Mouse (Mus musculus): ENCODE measurements around the gene Mif4gd. TPM values are rescaled to one million over a fixed set of nuclear protein-coding genes. Genes with fewer than 3 reads are reported as not detected.

Mif4gd gene
- polyA plus RNA-seq, 1 experiment = 96.3 TPM

DNA sequence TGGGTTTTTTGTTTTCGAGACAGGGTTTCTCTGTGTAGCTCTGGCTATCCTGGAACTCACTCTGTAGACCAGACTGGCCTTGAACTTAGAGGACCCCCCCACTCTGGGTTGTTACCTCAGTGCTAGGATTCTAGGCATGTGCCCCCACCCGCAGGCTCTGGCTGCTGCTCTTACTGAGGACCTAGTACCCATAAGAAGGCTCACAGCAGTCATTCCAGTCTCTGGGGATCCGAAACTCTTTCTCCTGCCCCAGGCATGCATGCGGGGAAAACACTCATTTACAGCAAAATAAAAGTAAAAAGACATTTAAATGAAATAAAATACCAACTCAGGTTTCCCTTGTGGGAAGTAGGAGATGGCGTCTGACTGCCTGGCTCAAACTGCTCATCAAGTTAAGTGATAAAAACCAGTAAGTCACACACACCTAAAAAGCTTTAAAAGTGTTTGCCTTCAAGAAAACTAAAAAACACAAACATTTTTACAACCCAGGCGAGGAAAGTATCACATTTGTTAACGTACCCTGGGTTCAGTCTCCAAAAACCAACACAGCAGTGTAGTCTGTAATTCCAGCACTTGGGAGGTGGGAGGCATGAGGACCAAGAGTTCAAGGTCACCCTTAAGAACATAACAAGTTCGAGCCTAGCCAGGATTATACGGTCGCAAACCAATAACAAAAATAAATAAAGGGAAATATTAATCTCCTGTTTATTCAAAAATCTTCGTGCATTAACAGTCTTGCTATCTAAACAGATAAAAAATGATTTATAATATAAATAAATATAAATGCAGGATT lies 14.3 kb upstream of the Mif4gd start:
- H3K4me1 ChIP-seq (ENCODE audit: control insufficient read depth, insufficient read depth, low read length) = peaks cover 24% of the 10 kb centered on the region
- TF ChIP-seq CTCF (IDR thresholded peaks at IDR 0.05; ENCODE audit: low read depth, low read length) (no peak), POLR2A (IDR thresholded peaks at IDR 0.05; ENCODE audit: borderline replicate concordance, low read depth, low read length) (no peak)
- no peak overlapping the region for H3K27ac ChIP-seq (ENCODE audit: insufficient read depth, low read depth, low read length)
- peak overlapping the region; percentile 91 for H3K4me3 ChIP-seq (ENCODE audit: insufficient read depth, low read length)

GRCm38 (mm10) chr11:115625877-115626276 lies 13.1 kb upstream of the Mif4gd start:
- H3K4me3 ChIP-seq (ENCODE audit: insufficient read depth, low read length) = no peak overlapping the region
- no peak overlapping the region for H3K27ac ChIP-seq (ENCODE audit: insufficient read depth, low read depth, low read length)
- H3K4me1 ChIP-seq (ENCODE audit: control insufficient read depth, insufficient read depth, low read length) = peaks cover 20% of the 10 kb centered on the region
- TF ChIP-seq CTCF (IDR thresholded peaks at IDR 0.05; ENCODE audit: low read depth, low read length) = no peak
- TF ChIP-seq POLR2A (IDR thresholded peaks at IDR 0.05; ENCODE audit: borderline replicate concordance, low read depth, low read length) = no peak

DNA sequence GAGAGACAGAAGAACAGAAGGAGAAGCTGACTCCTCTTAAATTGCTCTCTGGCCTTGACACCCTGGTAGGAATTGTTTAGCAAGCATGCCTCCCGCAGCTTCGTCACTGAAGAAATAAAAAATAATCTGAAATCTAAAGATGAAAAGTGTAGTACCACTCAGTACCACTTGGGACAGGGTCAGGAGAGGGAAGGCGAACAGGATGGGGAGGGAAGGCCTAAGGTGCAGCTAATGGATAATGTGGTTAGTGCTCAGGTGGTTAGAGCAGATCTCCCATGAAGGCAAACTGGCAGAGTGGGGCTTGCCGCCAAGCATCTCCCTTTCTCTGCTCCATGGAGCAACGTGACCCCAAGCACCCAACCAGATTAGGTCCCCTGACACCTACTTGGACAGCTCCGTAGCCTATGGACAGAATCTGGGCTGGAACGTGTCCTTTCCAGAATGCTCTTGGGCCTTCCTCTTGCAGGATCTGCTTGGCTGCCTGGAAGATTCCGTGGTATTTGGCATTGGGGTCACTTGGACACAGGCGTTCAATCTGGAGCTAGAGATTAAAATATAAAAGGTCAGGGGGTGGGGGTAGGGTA lies 10.8 kb upstream of the Mif4gd start:
- TF ChIP-seq CTCF (IDR thresholded peaks at IDR 0.05; ENCODE audit: low read depth, low read length) (no peak), POLR2A (IDR thresholded peaks at IDR 0.05; ENCODE audit: borderline replicate concordance, low read depth, low read length) (no peak)
- Histone ChIP-seq H3K27ac (ENCODE audit: insufficient read depth, low read depth, low read length) (no peak overlapping the region), H3K4me3 (ENCODE audit: insufficient read depth, low read length) (no peak overlapping the region), H3K4me1 (ENCODE audit: control insufficient read depth, insufficient read depth, low read length) (peaks cover 8% of the 10 kb centered on the region)

GRCm38 (mm10) chr11:115619949-115620348 lies 7.2 kb upstream of the Mif4gd start:
- TF ChIP-seq POLR2A (IDR thresholded peaks at IDR 0.05; ENCODE audit: borderline replicate concordance, low read depth, low read length) (no peak), CTCF (IDR thresholded peaks at IDR 0.05; ENCODE audit: low read depth, low read length) (no peak)
- Histone ChIP-seq H3K4me1 (ENCODE audit: control insufficient read depth, insufficient read depth, low read length) (no peaks in the 10 kb centered on the region; the same call in 1 of the 2 replicates), H3K4me3 (ENCODE audit: insufficient read depth, low read length) (no peak overlapping the region), H3K27ac (ENCODE audit: insufficient read depth, low read depth, low read length) (no peak overlapping the region)

DNA sequence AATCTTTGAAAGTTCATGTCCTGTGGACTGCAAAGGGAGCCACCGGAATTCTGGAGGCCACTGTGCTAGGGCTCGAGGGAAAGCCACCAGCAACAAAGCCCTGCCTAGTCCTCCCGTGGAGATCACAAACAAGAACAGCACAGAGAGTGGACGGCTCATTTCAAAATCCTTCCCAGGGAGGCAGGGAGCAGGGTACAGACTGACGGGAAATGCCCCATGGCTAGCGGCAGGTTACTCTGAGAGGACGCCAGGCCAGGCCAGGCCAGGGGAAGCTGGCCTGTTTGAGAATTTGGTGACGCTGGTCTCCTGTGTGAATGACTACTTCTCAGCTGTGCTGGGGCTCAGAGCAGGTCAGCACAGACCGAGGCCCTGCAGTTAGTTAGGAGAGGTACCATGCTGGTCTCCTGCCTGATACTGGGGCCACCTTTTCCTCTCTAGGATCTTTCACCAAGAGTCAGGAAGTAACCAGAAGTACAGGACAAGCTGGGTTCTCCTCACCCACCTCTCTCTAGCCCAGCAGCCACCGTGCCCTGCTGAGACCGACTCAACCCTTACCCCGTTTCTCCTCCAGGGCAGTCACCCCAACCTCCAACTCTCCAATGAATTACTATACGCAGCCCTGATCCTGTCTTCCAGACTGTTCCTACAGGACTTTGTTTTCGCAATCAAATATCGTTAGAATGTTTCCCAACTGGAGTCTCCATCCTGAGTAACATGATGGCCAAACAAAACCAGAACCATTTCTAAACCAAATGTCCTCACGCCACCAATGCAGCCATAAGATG lies 6.2 kb upstream of the Mif4gd start:
- Histone ChIP-seq H3K4me1 (ENCODE audit: control insufficient read depth, insufficient read depth, low read length) (peaks cover 8% of the 10 kb centered on the region), H3K4me3 (ENCODE audit: insufficient read depth, low read length) (no peak overlapping the region), H3K27ac (ENCODE audit: insufficient read depth, low read depth, low read length) (no peak overlapping the region)
- no peak for TF ChIP-seq POLR2A (IDR thresholded peaks at IDR 0.05; ENCODE audit: borderline replicate concordance, low read depth, low read length)
- TF ChIP-seq CTCF (IDR thresholded peaks at IDR 0.05; ENCODE audit: low read depth, low read length) = no peak

- H3K4me3 ChIP-seq (ENCODE audit: insufficient read depth, low read length) = no peak overlapping the region
- H3K27ac ChIP-seq (ENCODE audit: insufficient read depth, low read depth, low read length) = no peak overlapping the region
- no peak for TF ChIP-seq POLR2A (IDR thresholded peaks at IDR 0.05; ENCODE audit: borderline replicate concordance, low read depth, low read length)
- no peak for TF ChIP-seq CTCF (IDR thresholded peaks at IDR 0.05; ENCODE audit: low read depth, low read length)
- peaks cover 15% of the 10 kb centered on the region for H3K4me1 ChIP-seq (ENCODE audit: control insufficient read depth, insufficient read depth, low read length)
Measured at GRCm38 (mm10) chr11:115618001-115618400, 5.2 kb upstream of the Mif4gd start.

DNA sequence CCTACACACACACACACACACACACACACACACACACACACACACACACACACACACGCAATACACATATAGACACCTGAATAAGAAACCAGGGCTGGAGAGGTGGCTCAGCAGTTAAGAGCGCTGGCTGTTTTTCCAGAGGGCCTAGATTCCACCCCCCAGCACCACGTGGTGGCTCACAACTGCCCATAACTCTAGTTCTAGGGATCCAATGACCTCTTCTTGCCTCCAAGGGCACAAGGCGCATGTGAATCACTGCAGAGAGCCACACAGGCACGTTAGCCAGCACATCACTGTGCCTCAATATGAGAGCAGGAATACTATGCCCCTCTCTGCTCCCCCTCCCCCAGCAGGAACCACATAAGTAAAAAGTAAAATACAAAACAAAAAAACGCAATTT lies 4.1 kb upstream of the Mif4gd start:
- Histone ChIP-seq H3K4me3 (ENCODE audit: insufficient read depth, low read length) (no peak overlapping the region), H3K4me1 (ENCODE audit: control insufficient read depth, insufficient read depth, low read length) (peaks cover 16% of the 10 kb centered on the region), H3K27ac (ENCODE audit: insufficient read depth, low read depth, low read length) (no peak overlapping the region)
- TF ChIP-seq POLR2A (IDR thresholded peaks at IDR 0.05; ENCODE audit: borderline replicate concordance, low read depth, low read length) = no peak
- TF ChIP-seq CTCF (IDR thresholded peaks at IDR 0.05; ENCODE audit: low read depth, low read length) = no peak

DNA sequence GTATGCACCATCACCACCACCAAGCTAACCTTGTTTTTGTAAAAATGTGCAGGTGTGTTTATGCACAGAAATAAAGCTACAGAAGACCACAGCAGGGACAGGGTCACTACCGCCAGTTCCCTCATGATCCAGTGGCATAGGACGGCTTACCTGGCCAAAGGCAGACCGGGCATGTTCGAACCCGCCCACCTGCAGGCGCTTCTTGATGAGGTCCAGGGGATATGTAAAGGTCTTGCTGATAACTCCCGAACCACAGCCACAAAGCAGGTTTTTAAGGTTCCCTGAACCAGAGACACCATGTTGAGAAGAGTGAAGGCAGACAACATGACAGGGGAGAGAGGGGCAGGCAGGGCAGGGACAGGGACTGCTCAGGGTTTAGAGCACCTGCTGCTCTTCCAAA lies 3.6 kb upstream of the Mif4gd start:
- peaks cover 22% of the 10 kb centered on the region for H3K4me1 ChIP-seq (ENCODE audit: control insufficient read depth, insufficient read depth, low read length)
- H3K27ac ChIP-seq (ENCODE audit: insufficient read depth, low read depth, low read length) = no peak overlapping the region
- H3K4me3 ChIP-seq (ENCODE audit: insufficient read depth, low read length) = no peak overlapping the region
- TF ChIP-seq CTCF (IDR thresholded peaks at IDR 0.05; ENCODE audit: low read depth, low read length) (no peak), POLR2A (IDR thresholded peaks at IDR 0.05; ENCODE audit: borderline replicate concordance, low read depth, low read length) (no peak)

GRCm38 (mm10) chr11:115615875-115616274 lies 3.1 kb upstream of the Mif4gd start:
- H3K4me1 ChIP-seq (ENCODE audit: control insufficient read depth, insufficient read depth, low read length) = peaks cover 26% of the 10 kb centered on the region
- H3K27ac ChIP-seq (ENCODE audit: insufficient read depth, low read depth, low read length) = no peak overlapping the region
- no peak overlapping the region for H3K4me3 ChIP-seq (ENCODE audit: insufficient read depth, low read length)
- TF ChIP-seq POLR2A (IDR thresholded peaks at IDR 0.05; ENCODE audit: borderline replicate concordance, low read depth, low read length) = no peak
- TF ChIP-seq CTCF (IDR thresholded peaks at IDR 0.05; ENCODE audit: low read depth, low read length) = no peak

All from bone marrow macrophage, adult 2 months (primary cell).